In the genomic region with DNA sequence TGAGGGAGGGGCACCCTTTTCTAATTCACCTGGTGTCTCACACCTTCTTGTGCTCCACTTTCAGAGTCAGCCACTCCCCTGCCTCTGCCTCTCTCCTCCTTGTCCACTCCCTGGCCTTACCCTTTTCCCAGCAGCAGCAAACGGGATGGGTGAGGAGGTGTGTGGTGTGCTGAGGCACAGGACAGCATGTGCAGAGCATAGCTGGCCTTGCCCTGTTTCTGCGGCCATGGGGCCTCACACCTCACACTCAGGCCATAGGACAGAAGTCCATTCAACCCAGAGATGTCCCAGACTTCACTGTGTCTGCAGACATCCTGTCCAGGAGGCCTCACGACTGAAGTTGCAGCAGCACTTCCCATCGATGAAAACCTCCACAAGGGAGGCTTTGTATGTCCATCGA, we compare ENCODE assay signal across 36 mouse cellular contexts. TPM values are rescaled to one million over a fixed set of nuclear protein-coding genes. Genes with fewer than 3 reads are reported as not detected.
"Had no signal": no experiment of that assay in that cellular context is flagged by ENCODE, and none has a peak within 500 bp of the region (broad histone marks: within the 10 kb centered on the region; RNA-seq: fewer than 3 reads in every experiment).

No protein-coding gene starts in this region.

- ATAC-seq: forebrain, embryonic 15.5 days; forebrain, postnatal 0 days; hindbrain, postnatal 0 days had no signal

- DNase-seq: forebrain, postnatal 0 days; gastrocnemius, postnatal 14 days; gastrocnemius, postnatal 36 days; heart, adult 18-20 months; heart, postnatal 10 days; heart, postnatal 36 days; kidney, adult 11 months; kidney, adult 2 months; kidney, adult 9 months; kidney, postnatal 14 days; kidney, postnatal 36 days; layer of hippocampus, adult 9-11 months; layer of hippocampus, postnatal 36 days; left cerebral cortex, postnatal 4 days had no signal

- H3K9ac ChIP-seq: forebrain, embryonic 15.5 days; forebrain, postnatal 0 days; hindbrain, embryonic 13.5 days; hindbrain, embryonic 15.5 days; kidney, embryonic 15.5 days; limb, embryonic 13.5 days; limb, embryonic 15.5 days; liver, embryonic 14.5 days had no signal

- H3K9me3 ChIP-seq: forebrain, embryonic 15.5 days; heart, embryonic 10.5 days; hindbrain, embryonic 13.5 days; hindbrain, embryonic 15.5 days; kidney, embryonic 15.5 days; limb, embryonic 13.5 days; limb, embryonic 15.5 days had no signal

- H3K27me3 ChIP-seq: forebrain, embryonic 15.5 days; hindbrain, embryonic 13.5 days; hindbrain, embryonic 15.5 days; kidney, embryonic 15.5 days; limb, embryonic 13.5 days; limb, embryonic 15.5 days had no signal

- H3K4me1 ChIP-seq: forebrain, embryonic 15.5 days; hindbrain, embryonic 13.5 days; hindbrain, embryonic 15.5 days; kidney, embryonic 15.5 days; limb, embryonic 15.5 days had no signal

- H3K36me3 ChIP-seq: forebrain, embryonic 15.5 days; heart, embryonic 10.5 days; hindbrain, embryonic 13.5 days; hindbrain, embryonic 15.5 days; kidney, embryonic 15.5 days; limb, embryonic 13.5 days; limb, embryonic 15.5 days had no signal

- H3K27ac ChIP-seq: forebrain, embryonic 15.5 days; heart, embryonic 10.5 days; hindbrain, embryonic 13.5 days; hindbrain, embryonic 15.5 days; hindbrain, postnatal 0 days; kidney, embryonic 15.5 days; kidney, postnatal 0 days; limb, embryonic 13.5 days; limb, embryonic 15.5 days; liver, embryonic 14.5 days had no signal

- H3K4me2 ChIP-seq: forebrain, embryonic 15.5 days; hindbrain, embryonic 13.5 days; hindbrain, embryonic 15.5 days; kidney, embryonic 15.5 days; limb, embryonic 13.5 days; limb, embryonic 15.5 days; liver, embryonic 11.5 days had no signal

- H3K4me3 ChIP-seq: forebrain, embryonic 15.5 days; heart, embryonic 10.5 days; hindbrain, embryonic 13.5 days; hindbrain, embryonic 15.5 days; kidney, embryonic 15.5 days; limb, embryonic 13.5 days; limb, embryonic 15.5 days had no signal

RNA-seq across cellular contexts. Expression of a gene that starts 4.0 kb away (rescaled TPM):
- total RNA-seq: forebrain, postnatal 0 days; gastrocnemius, postnatal 14 days; gastrocnemius, postnatal 36 days; heart, adult 18-20 months; heart, adult 8-10 months; heart, postnatal 10 days; heart, postnatal 36 days; hematopoietic stem cell, adult 5-6 weeks; hindbrain, postnatal 0 days; layer of hippocampus, adult 18-20 months; layer of hippocampus, adult 8-10 months; layer of hippocampus, postnatal 14 days; layer of hippocampus, postnatal 36 days; left cerebral cortex, adult 18-20 months; left cerebral cortex, adult 8-10 months; left cerebral cortex, postnatal 10 days; left cerebral cortex, postnatal 25 days; left cerebral cortex, postnatal 4 days had no signal
- polyA plus RNA-seq: forebrain, embryonic 15.5 days; forebrain, postnatal 0 days; heart, embryonic 14.5 days; hindbrain, embryonic 11.5 days; hindbrain, embryonic 13.5 days; hindbrain, postnatal 0 days had no signal
